Mouse (Mus musculus): ENCODE results near the gene Fzd5. TPM values are rescaled to one million over a fixed set of nuclear protein-coding genes. Genes with fewer than 3 reads are reported as not detected.

Gene Fzd5
- 1 to 10 TPM in 1 of 2 experiments, under 1 TPM in 1; 0.57 to 1.5 TPM for total RNA-seq (2021)
- long read RNA-seq, experiment 1 = 0 reads
- long read RNA-seq, experiment 2, partial matches to known transcripts = 0 of 1 reads
- long read RNA-seq, experiment 2, other reads (novel, unspliced or antisense) = 1 of 1 reads

GRCm38 (mm10) chr1:64737502-64738179 lies at the start of gene Fzd5:
Gene Fzd5, minus strand, starts transcription at chr1:64737751.
- intact Hi-C loops (cut with DNase I) = loop anchor here (2.0 to 5.0 kb wide), 2 partner anchors 181 to 275 kb away; no protein-coding TSS in a partner anchor
- DNase-seq (ENCODE audit: low spot score in 2 of 2) = peak; percentile 61 to 73

- intact Hi-C loops (cut with DNase I) = no loop called here
- no peak for DNase-seq (ENCODE audit: low spot score in 2 of 2)
These were observed 42.3 kb upstream of the Fzd5 start for GRCm38 (mm10) chr1:64779863-64780262.

GRCm38 (mm10) chr1:64779415-64779814 lies 41.9 kb upstream of the Fzd5 start:
- intact Hi-C loops (cut with DNase I) = no loop called here

GRCm38 (mm10) chr1:64773305-64773704 lies 35.8 kb upstream of the Fzd5 start:
- DNase-seq (ENCODE audit: low spot score in 2 of 2) = no peak
- intact Hi-C loops (cut with DNase I) = no loop called here

More at GRCm38 (mm10) chr1:64779415-64779814, 41.9 kb upstream of the Fzd5 start:
- no peak for DNase-seq (ENCODE audit: low spot score in 2 of 2)

- intact Hi-C loops (cut with DNase I) = no loop called here
- DNase-seq (ENCODE audit: low spot score in 2 of 2) = no peak
These were observed 32.6 kb upstream of the Fzd5 start for GRCm38 (mm10) chr1:64770169-64770568.

- intact Hi-C loops (cut with DNase I) = no loop called here
- no peak for DNase-seq (ENCODE audit: low spot score in 2 of 2)
These were observed 24.1 kb upstream of the Fzd5 start for GRCm38 (mm10) chr1:64761646-64762045.

GRCm38 (mm10) chr1:64757766-64758165 lies 20.2 kb upstream of the Fzd5 start:
- intact Hi-C loops (cut with DNase I) = no loop called here
- no peak for DNase-seq (ENCODE audit: low spot score in 2 of 2)

GRCm38 (mm10) chr1:64757254-64757653 lies 19.7 kb upstream of the Fzd5 start:
- intact Hi-C loops (cut with DNase I) = no loop called here
- DNase-seq (ENCODE audit: low spot score in 2 of 2) = no peak

- no peak for DNase-seq (ENCODE audit: low spot score in 2 of 2)
- intact Hi-C loops (cut with DNase I) = no loop called here
These were observed 19.1 kb upstream of the Fzd5 start for GRCm38 (mm10) chr1:64756640-64757030.

GRCm38 (mm10) chr1:64755971-64756639 lies 18.6 kb upstream of the Fzd5 start:
- intact Hi-C loops (cut with DNase I) = no loop called here
- DNase-seq (ENCODE audit: low spot score in 2 of 2) = no peak

GRCm38 (mm10) chr1:64754658-64755057 lies 17.1 kb upstream of the Fzd5 start:
- no peak for DNase-seq (ENCODE audit: low spot score in 2 of 2)
- intact Hi-C loops (cut with DNase I) = no loop called here

GRCm38 (mm10) chr1:64753668-64754067 lies 16.1 kb upstream of the Fzd5 start:
- no peak for DNase-seq (ENCODE audit: low spot score in 2 of 2)
- intact Hi-C loops (cut with DNase I) = no loop called here

- DNase-seq (ENCODE audit: low spot score in 2 of 2) = no peak
- intact Hi-C loops (cut with DNase I) = no loop called here
These were observed 15.6 kb upstream of the Fzd5 start for GRCm38 (mm10) chr1:64753109-64753508.

GRCm38 (mm10) chr1:64744616-64745015 lies 7.1 kb upstream of the Fzd5 start:
- intact Hi-C loops (cut with DNase I) = no loop called here
- DNase-seq (ENCODE audit: low spot score in 2 of 2) = no peak

- intact Hi-C loops (cut with DNase I) = no loop called here
- no peak for DNase-seq (ENCODE audit: low spot score in 2 of 2)
These were observed 5.3 kb upstream of the Fzd5 start for GRCm38 (mm10) chr1:64742741-64743408.

- intact Hi-C loops (cut with DNase I) = loop anchor here (5.0 kb wide), 1 partner anchor 274 kb away; no protein-coding TSS in a partner anchor
These were observed 1.1 kb upstream of the Fzd5 start for GRCm38 (mm10) chr1:64738661-64739082.

GRCm38 (mm10) chr1:64738180-64738555 lies 617 bp upstream of the Fzd5 start:
- DNase-seq (ENCODE audit: low spot score in 2 of 2) = no peak
- intact Hi-C loops (cut with DNase I) = loop anchor here (5.0 kb wide), 1 partner anchor 274 kb away; no protein-coding TSS in a partner anchor

More at GRCm38 (mm10) chr1:64738661-64739082, 1.1 kb upstream of the Fzd5 start:
- no peak for DNase-seq (ENCODE audit: low spot score in 2 of 2)

- DNase-seq (ENCODE audit: low spot score in 2 of 2) = no peak
- intact Hi-C loops (cut with DNase I) = loop anchor here (2.0 to 5.0 kb wide), 2 partner anchors 182 to 275 kb away; no protein-coding TSS in a partner anchor
These were observed 660 bp downstream of the Fzd5 start for GRCm38 (mm10) chr1:64736681-64737501.

All from left cerebral cortex, postnatal 14 days (tissue).